Mouse (Mus musculus) ovary, postnatal 10 days (tissue): Measurements from ENCODE around the gene Ankrd54.

ENCODE experiments used
- DNase-seq: peaks from one replicate; pipeline ENCODE4 v3.0.0; 2022; ENCODE audit warnings: low spot score

Gene Ankrd54

GRCm38 (mm10) chr15:79075658-79076365, 13.1 kb upstream of the Ankrd54 start:
- DNase-seq = no peak

- DNase-seq = peak; percentile 76
These were observed 12.3 kb upstream of the Ankrd54 start, which contains the start of gene Eif3l for GRCm38 (mm10) chr15:79074913-79075532. Gene Eif3l (plus strand): TSS chr15:79075179.

GRCm38 (mm10) chr15:79074446-79074845, 11.8 kb upstream of the Ankrd54 start:
- no peak for DNase-seq

- DNase-seq = no peak
These were observed 11.1 kb upstream of the Ankrd54 start for GRCm38 (mm10) chr15:79073752-79074151.

- no peak for DNase-seq
These were observed 8.7 kb upstream of the Ankrd54 start for GRCm38 (mm10) chr15:79071117-79072039.

GRCm38 (mm10) chr15:79068416-79068815, 5.7 kb upstream of the Ankrd54 start:
- no peak for DNase-seq

- DNase-seq = no peak
These were observed 4.9 kb upstream of the Ankrd54 start for GRCm38 (mm10) chr15:79067631-79068030.

- DNase-seq = no peak
These were observed 3.6 kb upstream of the Ankrd54 start for GRCm38 (mm10) chr15:79066276-79066675.

GRCm38 (mm10) chr15:79065086-79065770, 2.5 kb upstream of the Ankrd54 start:
- DNase-seq = no peak

GRCm38 (mm10) chr15:79063160-79063740, 557 bp upstream of the Ankrd54 start:
- DNase-seq = no peak

GRCm38 (mm10) chr15:79060887-79061565, 1.7 kb downstream of the Ankrd54 start:
- DNase-seq = no peak

- DNase-seq = no peak
These were observed 4.8 kb downstream of the Ankrd54 start for GRCm38 (mm10) chr15:79057850-79058249.

- DNase-seq = no peak
These were observed 6.1 kb downstream of the Ankrd54 start for GRCm38 (mm10) chr15:79056601-79057000.

- no peak for DNase-seq
These were observed 10.3 kb downstream of the Ankrd54 start for GRCm38 (mm10) chr15:79052366-79052765.

- no peak for DNase-seq
These were observed 11.0 kb downstream of the Ankrd54 start for GRCm38 (mm10) chr15:79051461-79052360.

- DNase-seq = no peak
These were observed 11.7 kb downstream of the Ankrd54 start for GRCm38 (mm10) chr15:79050964-79051363.

- DNase-seq = no peak
These were observed 12.4 kb downstream of the Ankrd54 start for GRCm38 (mm10) chr15:79050160-79050845.

GRCm38 (mm10) chr15:79048186-79048585, 14.5 kb downstream of the Ankrd54 start:
- no peak for DNase-seq

- DNase-seq = no peak
These were observed 17.9 kb downstream of the Ankrd54 start for GRCm38 (mm10) chr15:79044837-79045236.
